Mouse (Mus musculus): ENCODE data around the gene Cln5.
A peak's percentile ranks its signal among the peaks of the same experiment; 100 is the strongest.

The Cln5 gene

DNA sequence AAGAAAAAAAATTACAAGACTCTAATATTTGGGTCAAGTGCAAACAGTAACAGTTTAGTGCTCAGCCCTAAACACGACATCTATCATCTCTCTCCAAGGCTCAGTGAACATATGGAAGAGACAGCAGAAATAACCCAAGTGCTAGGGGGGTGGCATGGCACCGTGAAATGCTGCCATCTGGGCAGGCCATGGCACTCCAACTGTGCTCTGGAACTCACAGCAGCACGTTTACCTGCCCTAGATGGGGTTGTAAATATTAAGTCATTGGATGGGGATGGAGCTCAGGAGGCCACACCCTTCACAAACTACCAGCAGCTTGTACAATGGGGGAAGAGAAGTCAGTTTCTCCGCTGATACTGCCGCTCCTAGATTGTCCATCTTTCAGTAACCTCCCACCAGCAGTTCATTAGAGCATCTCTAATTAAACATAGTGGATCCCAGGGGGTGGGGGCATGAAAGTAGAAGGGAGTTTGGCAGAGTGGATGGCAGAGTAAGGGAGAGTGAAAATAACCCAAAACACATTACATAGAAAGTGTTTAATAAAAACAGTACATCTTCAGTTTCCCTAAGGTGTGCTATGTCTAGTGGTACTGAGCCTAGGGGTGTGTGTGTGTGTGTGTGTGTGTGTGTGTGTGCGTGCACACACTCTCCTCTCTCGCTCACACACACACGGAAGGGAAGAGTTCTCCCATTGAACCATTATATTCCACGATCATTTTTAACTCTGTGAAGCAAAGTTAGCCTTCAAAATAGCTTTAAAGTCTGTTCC is 9.4 kb downstream of the Cln5 start:
- DNase-seq = peak; percentile 90

DNA sequence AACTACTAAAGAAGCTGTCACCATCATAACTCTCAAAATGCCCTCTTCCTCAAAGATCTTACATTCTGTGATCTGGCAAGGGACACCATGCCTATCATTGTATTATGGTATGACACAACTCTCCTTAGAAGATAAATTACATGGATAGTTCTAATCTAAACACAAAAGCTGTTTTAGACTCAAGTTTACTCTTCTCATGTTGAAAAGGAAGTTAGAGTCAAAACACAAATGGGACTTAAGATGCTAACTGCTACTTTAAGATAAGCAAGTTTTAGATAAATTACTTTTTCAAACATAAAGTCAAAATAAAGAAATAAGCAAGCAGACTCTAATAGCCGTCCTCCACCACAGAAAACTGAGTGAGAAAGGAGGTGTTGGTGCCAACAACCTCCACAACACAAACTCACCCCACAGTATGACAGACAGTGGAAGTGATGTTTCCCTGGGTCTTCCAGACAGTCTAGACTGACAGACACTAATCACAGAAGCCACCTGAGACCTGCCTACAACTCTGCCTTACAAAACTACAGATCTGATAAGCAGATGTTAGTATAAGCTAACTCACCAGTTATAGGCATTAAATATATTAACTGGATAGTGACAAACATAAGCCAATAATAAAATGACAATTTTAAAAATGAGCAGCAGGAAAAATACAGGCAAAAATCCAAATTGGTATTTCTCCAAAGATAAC is 16.0 kb downstream of the Cln5 start:
- no peak for DNase-seq

DNA sequence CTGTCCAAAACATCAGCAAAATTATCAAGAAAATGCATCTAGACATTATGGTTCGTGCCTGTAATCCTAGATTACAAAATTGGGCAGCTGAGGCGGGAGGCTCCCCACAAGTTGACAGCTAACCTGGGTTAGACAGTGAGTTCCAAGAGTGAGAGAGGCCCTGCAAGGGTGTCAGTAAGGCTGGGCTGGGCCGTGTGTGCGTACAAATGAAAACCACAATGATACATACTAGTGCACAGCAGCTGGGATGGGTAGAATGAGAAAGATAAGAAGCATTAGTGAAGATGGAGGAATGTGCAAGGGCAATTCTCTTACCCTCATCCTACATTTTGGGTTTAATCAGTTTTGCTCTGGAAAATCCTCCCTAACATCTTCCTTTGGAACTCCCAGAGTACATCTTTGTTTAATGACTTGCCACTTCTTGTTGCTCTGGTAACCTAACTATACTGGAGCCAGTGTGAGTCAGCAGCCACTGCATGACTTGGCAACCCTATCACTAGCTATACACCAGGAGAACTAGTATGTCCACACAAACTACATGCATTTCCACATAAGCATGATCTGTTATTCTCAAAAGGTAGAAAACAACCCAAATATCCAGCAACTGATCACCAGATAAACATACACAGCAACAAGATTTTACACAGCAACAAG is 16.8 kb downstream of the Cln5 start:
- DNase-seq = no peak

DNA sequence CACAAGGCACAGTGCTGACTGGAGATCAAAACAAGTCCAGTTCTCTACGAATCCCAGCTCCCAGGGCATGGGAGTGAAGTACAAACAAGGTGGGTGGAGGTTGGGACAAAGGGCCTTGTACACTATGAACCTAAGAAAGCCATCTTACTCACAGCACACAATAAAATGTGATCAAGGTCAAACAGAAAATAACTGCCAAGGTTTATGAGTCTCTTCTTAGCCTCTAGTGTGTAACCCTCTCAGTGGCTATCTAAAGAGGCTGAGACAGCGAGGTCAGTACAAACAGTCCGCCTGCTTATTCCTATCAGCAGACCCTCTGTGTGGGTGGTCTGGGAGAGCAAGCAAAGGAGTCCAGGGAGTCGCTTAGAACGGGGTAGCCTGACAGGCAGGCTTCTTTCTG is 17.8 kb downstream of the Cln5 start:
- DNase-seq = no peak

DNA sequence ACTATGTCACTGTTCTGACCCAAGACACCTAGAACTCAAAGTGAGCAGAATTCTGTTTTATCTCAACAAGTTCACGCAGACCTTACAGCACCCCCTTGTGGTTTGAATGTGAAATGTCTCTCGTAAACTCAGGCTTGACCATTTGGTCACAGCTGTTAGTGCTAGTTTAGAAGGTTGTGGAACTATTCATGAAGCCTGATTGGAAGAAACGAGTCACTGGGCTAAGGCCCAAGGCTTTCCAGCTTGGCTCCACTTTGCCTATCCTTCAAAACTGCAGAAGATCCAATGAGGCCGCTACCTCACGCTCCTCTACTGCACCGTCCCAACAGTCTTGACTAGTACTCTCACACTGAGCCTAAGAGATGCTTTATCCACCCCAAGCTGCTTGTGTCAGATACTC is 18.6 kb downstream of the Cln5 start:
- peak; percentile 54 for DNase-seq

DNA sequence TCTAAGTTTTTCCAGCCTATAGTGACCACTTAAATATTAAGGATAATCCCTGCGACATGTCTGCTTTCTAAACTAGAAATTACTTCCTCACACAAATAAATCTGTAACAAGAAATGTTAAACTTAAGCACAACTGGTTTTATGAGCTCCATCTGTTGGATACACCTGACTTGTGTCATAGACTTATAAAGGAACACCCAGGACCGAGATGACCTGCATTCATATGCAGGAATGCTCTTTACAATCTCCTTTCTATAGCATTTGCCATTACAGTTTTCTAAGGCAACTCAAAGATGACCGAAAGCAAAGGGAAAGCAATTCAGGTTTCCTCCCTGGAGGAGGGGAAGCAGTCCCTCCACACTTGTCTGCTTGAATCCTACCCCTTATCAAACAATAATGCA is 23.2 kb downstream of the Cln5 start:
- DNase-seq = no peak

DNA sequence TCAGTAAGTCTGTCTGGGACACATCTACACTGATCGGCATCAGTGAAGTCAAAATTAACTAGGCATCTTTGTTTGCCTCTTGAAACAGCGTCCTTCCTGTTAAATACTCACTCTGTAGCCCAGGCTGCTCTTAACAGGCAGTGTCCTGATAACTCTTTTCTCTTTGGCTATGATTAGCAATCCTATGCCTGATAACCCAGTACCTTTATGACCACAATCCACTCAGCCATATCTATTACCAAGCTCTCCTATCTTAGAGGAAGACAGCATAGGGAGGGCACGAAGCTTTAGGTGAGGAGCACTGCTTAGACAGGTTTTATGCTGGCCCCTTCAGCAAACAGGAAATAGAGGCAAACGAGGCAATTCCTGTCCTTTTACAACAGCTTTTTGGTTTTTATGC is 23.7 kb downstream of the Cln5 start:
- no peak for DNase-seq

DNA sequence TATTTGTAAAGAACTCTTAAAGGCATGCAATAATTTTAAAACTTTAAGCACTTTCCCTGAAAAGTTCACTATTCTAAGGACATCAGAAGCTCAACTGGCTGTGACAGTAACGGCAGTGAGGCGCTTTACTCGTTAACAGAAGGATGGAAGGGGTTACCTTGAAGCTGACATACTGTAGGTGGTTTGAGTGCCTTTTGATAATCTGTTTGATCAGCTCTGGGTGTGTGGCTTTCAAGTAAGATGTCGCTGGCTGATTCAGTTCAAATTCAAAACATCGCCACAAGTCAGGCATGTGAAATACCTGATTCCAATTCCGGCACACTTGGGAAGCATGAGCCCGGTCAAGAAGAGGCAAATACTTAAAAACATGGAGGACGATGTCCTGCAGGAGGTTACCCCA is 25.0 kb downstream of the Cln5 start:
- no peak for DNase-seq

DNA sequence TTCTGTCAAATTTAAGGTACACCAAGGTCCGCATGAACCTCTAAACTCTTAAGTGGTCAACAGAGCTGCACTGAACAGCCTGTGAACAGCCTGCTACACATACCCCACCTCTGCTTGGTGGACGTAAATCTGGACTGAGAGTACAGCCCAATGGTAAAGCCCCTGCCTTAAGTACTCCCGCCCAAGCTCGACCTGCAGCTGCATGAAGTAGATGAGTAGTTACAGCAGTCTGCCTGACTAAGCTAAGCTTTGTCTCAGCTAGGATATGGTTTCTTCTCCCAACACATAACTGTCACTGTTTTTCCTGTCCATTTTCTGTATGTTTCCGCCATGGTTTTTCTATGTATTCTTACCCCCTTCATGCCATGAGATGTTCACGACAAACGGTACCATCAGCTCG is 25.8 kb downstream of the Cln5 start:
- DNase-seq = no peak

DNA sequence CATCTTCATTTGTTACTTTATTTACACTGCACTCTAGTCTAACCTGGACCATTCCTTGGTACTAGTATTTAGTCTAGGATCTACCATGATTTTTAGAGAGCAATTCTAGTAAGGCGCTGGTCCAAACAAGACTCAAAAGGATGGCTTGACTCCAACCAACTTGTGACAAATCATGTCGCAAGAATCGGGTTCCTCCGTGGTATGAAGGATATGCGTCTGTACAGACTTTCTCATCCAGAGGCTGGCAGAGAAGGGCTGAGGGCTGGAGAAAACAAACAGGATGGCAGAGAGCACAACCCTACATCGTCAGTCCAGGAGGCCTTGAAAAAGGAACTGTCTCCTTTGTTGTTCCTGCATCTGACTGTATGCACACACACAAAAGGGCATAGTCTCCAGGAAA is 26.6 kb downstream of the Cln5 start:
- no peak for DNase-seq

DNA sequence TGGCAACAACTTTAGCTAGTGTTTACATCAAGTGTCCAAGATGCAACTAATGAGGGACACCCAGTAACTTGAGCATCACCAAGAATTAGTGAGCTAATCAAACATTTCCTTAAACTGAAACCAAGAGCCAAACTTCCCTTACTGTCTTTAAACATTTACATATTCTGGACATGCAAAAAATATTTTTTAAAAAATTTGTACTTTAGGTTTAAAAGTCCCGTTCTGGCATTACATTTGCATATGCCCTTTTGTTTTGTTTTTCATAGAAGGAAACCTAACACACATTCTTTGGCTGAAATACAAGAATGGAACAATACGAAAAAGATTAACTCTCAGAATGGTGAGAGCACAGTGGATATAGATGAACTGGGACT is 28.2 kb downstream of the Cln5 start:
- no peak for DNase-seq

DNA sequence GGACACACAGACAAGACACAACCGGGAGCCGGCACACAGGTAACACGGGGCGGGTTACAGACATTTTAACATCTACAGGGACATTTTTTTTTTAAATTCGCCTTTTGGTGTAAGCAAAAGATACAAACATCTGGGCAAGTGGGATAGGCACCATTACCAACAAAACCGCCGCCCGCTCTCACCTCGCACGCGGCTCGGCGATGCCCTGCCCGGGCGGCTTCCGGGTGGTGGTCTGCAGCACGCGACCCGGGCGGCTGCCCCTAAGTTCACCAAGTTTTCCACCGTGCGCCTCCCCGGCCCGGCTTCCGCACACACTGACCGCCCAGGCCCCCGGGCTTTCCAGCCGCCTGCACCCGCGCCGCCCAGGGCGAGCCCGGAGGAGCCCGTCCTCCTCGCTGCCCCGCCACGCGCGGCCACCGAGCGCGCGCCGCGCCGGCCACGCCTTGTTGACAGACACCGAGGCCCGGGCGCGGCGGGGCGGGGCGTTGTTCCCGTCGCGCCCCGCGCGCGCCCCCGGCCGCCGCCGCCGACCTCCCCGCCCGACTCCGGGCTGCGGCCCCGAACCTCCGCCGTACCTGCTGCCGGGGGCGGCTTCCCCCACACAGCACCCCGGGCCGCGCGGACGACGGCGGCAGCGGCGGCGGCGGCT is 28.7 kb downstream of the Cln5 start:
- DNase-seq = peak; percentile 89

DNA sequence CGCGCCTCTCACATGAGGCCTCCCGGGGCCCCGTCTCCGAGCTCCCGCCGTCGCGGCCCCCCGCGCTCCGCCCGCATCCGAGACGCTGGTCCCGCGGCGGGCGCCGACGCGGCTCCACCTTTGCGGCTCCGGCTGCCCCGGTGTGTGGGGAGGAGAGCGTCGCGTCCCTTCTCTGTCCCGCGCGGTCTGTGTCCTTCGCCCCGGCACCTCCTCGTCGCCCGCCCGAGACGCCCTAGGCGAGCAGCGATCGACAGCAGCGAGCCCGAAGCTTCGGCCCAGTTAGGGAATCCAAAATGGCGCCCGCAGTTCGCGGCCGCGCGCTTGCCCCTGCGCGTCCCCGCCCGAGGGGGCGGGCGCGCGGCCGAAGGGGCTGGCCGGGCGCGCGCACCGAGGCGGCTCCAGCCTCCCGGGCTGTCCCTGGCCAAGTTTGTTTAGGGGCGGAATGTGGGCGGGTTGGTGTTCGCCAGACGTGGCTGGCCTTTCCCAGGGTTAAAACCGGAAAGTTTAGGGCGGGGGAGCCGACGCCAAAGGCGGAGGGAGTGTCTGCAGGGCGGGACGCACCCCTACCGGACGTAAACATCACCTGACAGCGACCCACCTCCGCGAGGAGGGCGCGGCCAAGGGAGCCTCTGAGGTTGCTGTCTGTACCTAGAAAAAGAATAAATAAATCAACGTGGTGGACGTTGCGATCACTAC is 29.4 kb downstream of the Cln5 start, which contains the start of gene Fbxl3:
Gene Fbxl3, minus strand, starts transcription at position 329 of the 696 bp plus-strand sequence.
- peak; percentile 94 for DNase-seq

DNA sequence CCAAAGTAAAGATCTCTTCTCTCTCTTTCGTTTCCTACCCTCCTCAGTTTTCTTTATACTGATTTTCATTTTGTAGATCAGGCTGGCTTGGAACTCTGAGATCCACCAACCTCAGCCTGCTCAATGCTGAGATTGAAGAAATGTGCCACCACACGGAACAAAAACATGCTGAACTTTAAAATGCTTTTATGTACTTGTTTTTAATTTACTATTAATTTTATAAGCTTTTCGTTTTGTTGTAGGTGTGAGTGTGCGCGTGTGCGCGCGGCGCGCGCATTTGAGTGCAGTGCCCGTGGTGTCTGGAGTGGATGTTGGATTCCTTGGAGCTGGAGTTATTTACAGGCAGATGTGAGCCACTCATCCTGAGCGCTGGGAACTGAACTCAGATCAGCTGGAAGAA is 30.3 kb downstream of the Cln5 start:
- no peak for DNase-seq

DNA sequence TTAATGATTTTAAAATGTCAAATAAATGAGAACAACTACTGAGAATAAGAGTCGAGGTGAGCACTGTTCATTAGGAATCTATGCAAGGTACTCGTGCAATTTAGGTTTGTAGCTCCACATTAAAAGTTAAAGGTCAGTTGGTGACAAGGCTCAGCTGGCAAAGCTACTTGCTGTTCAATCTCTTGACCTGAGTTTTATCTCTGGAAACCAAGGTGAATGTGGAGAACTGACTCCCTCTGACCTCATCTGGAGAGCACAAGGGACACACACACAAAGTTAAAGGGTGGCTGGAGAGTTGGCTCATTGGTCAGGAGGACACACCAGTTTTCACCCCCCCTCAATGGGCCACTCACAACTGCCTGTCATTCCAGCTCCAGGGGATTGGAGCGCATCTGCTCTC is 31.2 kb downstream of the Cln5 start:
- DNase-seq = no peak

DNA sequence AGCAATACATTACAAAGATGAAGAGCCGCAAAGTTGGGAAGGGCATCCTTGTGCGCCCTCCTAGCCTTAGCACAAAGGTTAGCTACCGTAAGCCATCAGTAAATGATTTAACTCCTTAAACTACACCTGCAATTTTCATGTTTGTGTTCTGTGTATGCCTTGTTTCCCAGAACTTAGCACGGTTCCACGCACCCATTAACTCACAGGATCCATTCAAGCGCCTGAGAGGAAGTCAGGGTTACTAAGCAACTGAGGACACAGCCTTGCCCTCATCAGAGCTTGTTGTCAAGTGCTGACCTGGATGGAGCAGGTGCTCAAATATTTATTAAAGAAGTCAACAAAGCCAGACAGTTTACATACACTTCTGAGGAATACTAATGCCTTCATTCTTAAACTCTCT is 32.2 kb downstream of the Cln5 start:
- DNase-seq = no peak

DNA sequence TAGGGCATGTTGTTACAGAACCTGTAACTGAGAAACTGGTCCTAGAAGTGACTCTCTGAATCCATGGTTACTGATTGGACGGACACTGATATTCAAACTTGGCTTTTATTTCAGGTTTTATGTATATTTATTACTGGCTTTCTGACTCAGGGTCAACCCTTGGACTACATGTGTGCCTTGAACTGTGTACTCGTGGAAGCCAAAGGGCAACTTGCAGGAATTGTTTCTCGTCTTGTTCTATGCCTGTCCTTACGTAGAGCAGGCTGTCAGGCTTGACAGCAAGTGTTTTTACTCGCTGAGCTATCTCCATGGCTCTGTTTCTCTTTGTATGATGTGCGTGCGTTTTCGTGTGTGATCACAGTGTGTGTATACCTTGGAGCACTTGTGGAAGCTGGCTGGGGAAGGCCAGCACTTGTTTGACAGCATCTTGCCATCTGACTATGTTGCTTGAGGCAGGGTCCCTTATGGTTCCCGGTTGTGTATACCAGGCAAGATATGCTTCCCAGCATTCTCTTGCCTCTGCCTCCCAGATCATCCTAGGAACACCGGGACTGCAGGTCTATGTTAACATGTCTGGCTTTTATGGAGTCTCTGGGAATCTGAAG is 32.8 kb downstream of the Cln5 start:
- no peak for DNase-seq

DNA sequence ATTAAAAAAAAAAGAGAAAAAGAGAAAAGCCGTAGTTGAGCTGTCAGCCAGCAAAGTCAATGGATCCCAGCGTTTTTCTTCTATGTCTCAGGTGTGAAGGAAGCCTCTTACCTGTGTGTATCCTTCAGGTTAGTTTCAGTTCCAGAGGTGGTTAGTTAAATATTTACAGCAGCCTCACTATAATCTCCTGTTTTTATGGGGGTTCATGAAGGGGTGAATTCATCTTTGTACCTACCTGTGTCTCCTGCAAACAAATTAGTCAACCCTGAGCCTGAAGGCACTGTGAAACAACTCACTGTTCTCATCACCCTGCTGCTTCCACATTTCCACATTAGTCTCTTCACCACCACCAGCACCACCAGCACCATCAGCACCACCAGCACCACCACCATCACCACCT is 36.3 kb downstream of the Cln5 start:
- no peak for DNase-seq

DNA sequence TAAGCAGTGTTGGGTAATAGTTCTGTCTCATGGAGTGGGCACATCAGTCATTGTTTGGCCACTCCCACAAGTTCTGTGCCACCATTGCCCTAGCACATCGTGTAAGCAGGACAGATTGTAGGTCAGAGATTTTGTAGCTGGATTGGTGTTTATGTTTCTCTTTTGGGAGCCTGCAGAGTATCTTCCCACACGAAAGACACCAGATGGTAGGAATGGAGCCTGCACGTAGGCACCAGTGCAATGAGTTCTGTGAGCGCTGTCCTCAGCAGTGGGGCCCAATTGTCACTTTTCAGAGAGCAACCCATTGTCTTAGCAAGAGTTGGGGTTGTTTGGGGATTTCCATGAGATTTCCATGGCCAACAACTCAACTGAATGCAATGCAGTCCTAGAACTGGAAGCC is 40.0 kb downstream of the Cln5 start:
- DNase-seq = no peak

DNA sequence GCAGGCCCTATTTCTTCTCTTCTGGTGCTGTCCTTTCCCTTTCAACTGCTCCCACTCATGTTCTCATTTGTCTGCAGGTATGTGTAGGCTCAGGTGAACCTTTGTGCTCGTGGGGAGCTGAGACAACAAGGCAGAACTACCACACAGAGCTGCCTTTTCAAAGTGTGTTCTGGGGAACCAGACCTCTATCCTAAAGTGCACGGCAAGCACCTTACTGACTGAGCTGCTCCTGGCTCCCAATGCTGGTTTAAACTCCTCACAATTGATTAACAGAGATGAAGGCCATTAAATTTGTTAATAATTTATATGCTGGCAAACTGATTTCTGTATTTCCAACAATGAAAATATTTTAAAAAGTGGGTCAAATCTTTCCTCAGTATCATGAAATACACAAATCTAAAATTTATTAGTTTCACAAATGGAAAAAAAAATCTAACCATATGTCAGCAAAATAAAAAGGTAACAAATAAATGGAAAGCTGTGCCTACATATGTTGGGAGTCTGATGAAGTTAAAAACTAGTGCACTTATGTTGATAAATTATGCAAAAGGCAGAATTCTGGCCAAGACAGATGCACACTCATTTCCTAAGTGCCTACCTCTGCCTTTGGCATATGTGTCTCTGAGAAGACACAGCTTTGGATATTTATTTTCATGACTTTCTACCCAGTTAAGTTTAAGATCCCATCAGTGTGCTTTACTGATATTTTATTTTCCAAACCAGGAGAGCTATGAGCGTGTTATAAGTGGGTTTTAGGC is 42.8 kb downstream of the Cln5 start:
- no peak for DNase-seq

DNA sequence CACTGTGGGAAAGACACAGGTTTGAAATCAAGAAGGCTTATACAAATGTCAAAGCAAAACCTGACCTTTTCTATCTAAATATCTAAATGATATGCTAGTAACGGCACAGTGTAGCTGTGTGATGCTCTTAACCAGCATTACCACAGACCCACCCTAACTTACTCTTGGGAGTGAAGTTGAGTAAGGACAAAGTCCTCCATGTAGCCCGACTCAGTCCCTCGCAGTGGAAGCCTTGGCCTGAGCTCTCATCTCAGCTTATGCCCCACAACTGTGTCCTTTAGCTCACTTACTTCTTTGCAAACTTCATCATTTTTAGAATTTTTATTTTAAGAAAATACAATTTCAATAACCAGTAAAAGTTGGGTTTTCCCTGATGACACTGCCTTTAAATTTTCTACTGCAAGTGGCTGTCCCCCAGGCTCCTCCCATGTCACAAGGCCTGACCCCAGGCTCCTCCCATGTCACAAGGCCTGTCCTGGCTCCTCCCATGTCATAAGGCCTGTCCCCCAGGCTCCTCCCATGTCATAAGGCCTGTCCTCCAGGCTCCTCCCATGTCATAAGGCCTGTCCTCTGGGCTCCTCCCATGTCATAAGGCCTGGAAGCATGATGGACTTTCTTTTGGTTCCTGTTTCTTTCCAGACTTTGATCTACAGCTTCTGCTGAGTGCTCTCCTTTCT is 45.1 kb downstream of the Cln5 start:
- DNase-seq = no peak

Measured in cerebellum, adult 11-12 months (tissue).